Mouse (Mus musculus): ENCODE data around the gene Slc29a3. TPM values are rescaled to one million over a fixed set of nuclear protein-coding genes. Genes with fewer than 3 reads are reported as not detected.

The Slc29a3 gene
- polyA plus RNA-seq, 1 experiment from 2014 or later = 11.5 TPM

GRCm38 (mm10) chr10:60737169-60737728 is 15.3 kb downstream of the Slc29a3 start:
- peak overlapping the region; percentile 57 for H3K27ac ChIP-seq
- peaks cover 27% of the 10 kb centered on the region for H3K4me1 ChIP-seq
- 59% methylated on average over 11 of the region's 11 CpGs for WGBS
- no peak overlapping the region for H3K4me3 ChIP-seq
- no peak overlapping the region for H3K9ac ChIP-seq
- no peaks in the 10 kb centered on the region for H3K9me3 ChIP-seq (replicated peaks)
- peak; percentile 24; the same call in 1 of the 2 replicates for ATAC-seq (ENCODE audit: low FRiP score)
- H3K4me2 ChIP-seq (replicated peaks) = no peak overlapping the region
- no peaks in the 10 kb centered on the region for H3K27me3 ChIP-seq
- peaks cover 6% of the 10 kb centered on the region; the same call in 1 of the 2 replicates for H3K36me3 ChIP-seq

- no peak overlapping the region for H3K4me2 ChIP-seq (replicated peaks)
- H3K9me3 ChIP-seq (replicated peaks) = no peaks in the 10 kb centered on the region
- H3K27me3 ChIP-seq = no peaks in the 10 kb centered on the region
- H3K9ac ChIP-seq = no peak overlapping the region
- peaks cover 6% of the 10 kb centered on the region; the same call in 1 of the 2 replicates for H3K36me3 ChIP-seq
- no peak overlapping the region for H3K27ac ChIP-seq
- peaks cover 33% of the 10 kb centered on the region for H3K4me1 ChIP-seq
- ATAC-seq (ENCODE audit: low FRiP score) = no peak
- H3K4me3 ChIP-seq = no peak overlapping the region
- WGBS = 100% methylated on average over 1 of the region's 1 CpGs
These were observed 16.9 kb downstream of the Slc29a3 start for GRCm38 (mm10) chr10:60735737-60736136.

GRCm38 (mm10) chr10:60733471-60733870 is 19.1 kb downstream of the Slc29a3 start:
- no peaks in the 10 kb centered on the region for H3K9me3 ChIP-seq (replicated peaks)
- H3K27ac ChIP-seq = no peak overlapping the region
- no peak for ATAC-seq (ENCODE audit: low FRiP score)
- no peak overlapping the region for H3K4me2 ChIP-seq (replicated peaks)
- H3K4me1 ChIP-seq = peaks cover 33% of the 10 kb centered on the region
- WGBS = 79% methylated on average over 8 of the region's 8 CpGs
- no peaks in the 10 kb centered on the region for H3K27me3 ChIP-seq
- peaks cover 6% of the 10 kb centered on the region; the same call in 1 of the 2 replicates for H3K36me3 ChIP-seq
- H3K4me3 ChIP-seq = no peak overlapping the region
- no peak overlapping the region for H3K9ac ChIP-seq

- 38% methylated on average over 2 of the region's 2 CpGs for WGBS
- peak; percentile 47 for ATAC-seq (ENCODE audit: low FRiP score)
- Histone ChIP-seq H3K4me3 (no peak overlapping the region), H3K27me3 (no peaks in the 10 kb centered on the region), H3K4me2 (replicated peaks) (no peak overlapping the region), H3K27ac (peak overlapping the region; percentile 73), H3K9ac (no peak overlapping the region), H3K36me3 (peaks cover 6% of the 10 kb centered on the region; the same call in 1 of the 2 replicates), H3K9me3 (replicated peaks) (no peaks in the 10 kb centered on the region), H3K4me1 (peaks cover 37% of the 10 kb centered on the region)
These were observed 20.2 kb downstream of the Slc29a3 start for GRCm38 (mm10) chr10:60732397-60732861.

GRCm38 (mm10) chr10:60731742-60732141 is 20.9 kb downstream of the Slc29a3 start:
- 29% methylated on average over 5 of the region's 5 CpGs for WGBS
- Histone ChIP-seq H3K36me3 (peaks cover 5% of the 10 kb centered on the region; the same call in 1 of the 2 replicates), H3K27ac (peak overlapping the region; percentile 73), H3K4me2 (replicated peaks) (no peak overlapping the region), H3K27me3 (no peaks in the 10 kb centered on the region), H3K4me1 (peaks cover 32% of the 10 kb centered on the region), H3K4me3 (no peak overlapping the region), H3K9me3 (replicated peaks) (no peaks in the 10 kb centered on the region), H3K9ac (no peak overlapping the region)
- ATAC-seq (ENCODE audit: low FRiP score) = no peak

- Histone ChIP-seq H3K9me3 (replicated peaks) (no peaks in the 10 kb centered on the region), H3K27ac (peak overlapping the region; percentile 37; the same call in 1 of the 2 replicates), H3K4me3 (no peak overlapping the region), H3K27me3 (no peaks in the 10 kb centered on the region), H3K9ac (no peak overlapping the region), H3K4me1 (peaks cover 15% of the 10 kb centered on the region), H3K4me2 (replicated peaks) (no peak overlapping the region), H3K36me3 (peaks cover 6% of the 10 kb centered on the region; the same call in 1 of the 2 replicates)
- ATAC-seq (ENCODE audit: low FRiP score) = no peak
- WGBS = 41% methylated on average over 5 of the region's 5 CpGs
These were observed 25.3 kb downstream of the Slc29a3 start for GRCm38 (mm10) chr10:60727301-60727700.

GRCm38 (mm10) chr10:60726896-60727295 is 25.7 kb downstream of the Slc29a3 start:
- no peak for ATAC-seq (ENCODE audit: low FRiP score)
- H3K4me3 ChIP-seq = no peak overlapping the region
- no peaks in the 10 kb centered on the region for H3K27me3 ChIP-seq
- no peak overlapping the region for H3K4me2 ChIP-seq (replicated peaks)
- H3K9me3 ChIP-seq (replicated peaks) = no peaks in the 10 kb centered on the region
- H3K27ac ChIP-seq = no peak overlapping the region
- WGBS = 72% methylated on average over 3 of the region's 3 CpGs
- peaks cover 6% of the 10 kb centered on the region; the same call in 1 of the 2 replicates for H3K36me3 ChIP-seq
- peaks cover 11% of the 10 kb centered on the region for H3K4me1 ChIP-seq
- no peak overlapping the region for H3K9ac ChIP-seq

- Histone ChIP-seq H3K4me2 (replicated peaks) (no peak overlapping the region), H3K27me3 (no peaks in the 10 kb centered on the region), H3K4me3 (no peak overlapping the region), H3K4me1 (peaks cover 12% of the 10 kb centered on the region), H3K36me3 (peaks cover 6% of the 10 kb centered on the region; the same call in 1 of the 2 replicates), H3K9ac (no peak overlapping the region), H3K9me3 (replicated peaks) (no peaks in the 10 kb centered on the region), H3K27ac (no peak overlapping the region)
- 71% methylated on average over 6 of the region's 6 CpGs for WGBS
- no peak for ATAC-seq (ENCODE audit: low FRiP score)
These were observed 28.1 kb downstream of the Slc29a3 start for GRCm38 (mm10) chr10:60724496-60724895.

GRCm38 (mm10) chr10:60723345-60723744 is 29.2 kb downstream of the Slc29a3 start:
- H3K9me3 ChIP-seq (replicated peaks) = no peaks in the 10 kb centered on the region
- peaks cover 12% of the 10 kb centered on the region for H3K4me1 ChIP-seq
- ATAC-seq (ENCODE audit: low FRiP score) = no peak
- H3K9ac ChIP-seq = no peak overlapping the region
- H3K27ac ChIP-seq = no peak overlapping the region
- no peak overlapping the region for H3K4me3 ChIP-seq
- WGBS = 67% methylated on average over 1 of the region's 1 CpGs
- H3K27me3 ChIP-seq = no peaks in the 10 kb centered on the region
- peaks cover 13% of the 10 kb centered on the region; the same call in 1 of the 2 replicates for H3K36me3 ChIP-seq
- no peak overlapping the region for H3K4me2 ChIP-seq (replicated peaks)

GRCm38 (mm10) chr10:60721640-60722039 is 31.0 kb downstream of the Slc29a3 start:
- no peak for ATAC-seq (ENCODE audit: low FRiP score)
- Histone ChIP-seq H3K9ac (no peak overlapping the region), H3K9me3 (replicated peaks) (no peaks in the 10 kb centered on the region), H3K4me2 (replicated peaks) (no peak overlapping the region), H3K27me3 (no peaks in the 10 kb centered on the region), H3K4me3 (no peak overlapping the region), H3K4me1 (0 out of 2 replicates have a peak, but pooled peaks cover 4% of the 10 kb centered on the region), H3K27ac (no peak overlapping the region; the same call in 1 of the 2 replicates), H3K36me3 (peaks cover 13% of the 10 kb centered on the region; the same call in 1 of the 2 replicates)
- 40% methylated on average over 12 of the region's 12 CpGs for whole genome bisulfite sequencing

GRCm38 (mm10) chr10:60720461-60720860 is 32.1 kb downstream of the Slc29a3 start:
- no peaks in the 10 kb centered on the region for H3K9me3 ChIP-seq (replicated peaks)
- no peak overlapping the region for H3K4me3 ChIP-seq
- no peak overlapping the region for H3K27ac ChIP-seq
- no peak for ATAC-seq (ENCODE audit: low FRiP score)
- no peak overlapping the region for H3K4me2 ChIP-seq (replicated peaks)
- H3K9ac ChIP-seq = no peak overlapping the region
- 0 out of 2 replicates have a peak, but pooled peaks cover 4% of the 10 kb centered on the region for H3K4me1 ChIP-seq
- 79% methylated on average over 5 of the region's 5 CpGs for WGBS
- no peaks in the 10 kb centered on the region for H3K27me3 ChIP-seq
- peaks cover 22% of the 10 kb centered on the region for H3K36me3 ChIP-seq

GRCm38 (mm10) chr10:60718491-60718890 is 34.1 kb downstream of the Slc29a3 start:
- H3K27me3 ChIP-seq = no peaks in the 10 kb centered on the region
- 83% methylated on average over 2 of the region's 2 CpGs for WGBS
- 0 out of 2 replicates have a peak, but pooled peaks cover 4% of the 10 kb centered on the region for H3K4me1 ChIP-seq
- no peak overlapping the region for H3K27ac ChIP-seq
- H3K4me3 ChIP-seq = no peak overlapping the region
- H3K9ac ChIP-seq = no peak overlapping the region
- peaks cover 34% of the 10 kb centered on the region for H3K36me3 ChIP-seq
- H3K9me3 ChIP-seq (replicated peaks) = peaks cover 6% of the 10 kb centered on the region; the same call in 1 of the 2 replicates
- no peak overlapping the region for H3K4me2 ChIP-seq (replicated peaks)
- no peak for ATAC-seq (ENCODE audit: low FRiP score)

- Histone ChIP-seq H3K4me2 (replicated peaks) (no peak overlapping the region), H3K9me3 (replicated peaks) (peaks cover 6% of the 10 kb centered on the region; the same call in 1 of the 2 replicates), H3K27me3 (no peaks in the 10 kb centered on the region), H3K27ac (no peak overlapping the region), H3K4me3 (no peak overlapping the region), H3K4me1 (0 out of 2 replicates have a peak, but pooled peaks cover 4% of the 10 kb centered on the region), H3K36me3 (peaks cover 40% of the 10 kb centered on the region), H3K9ac (no peak overlapping the region)
- WGBS = 93% methylated on average over 3 of the region's 3 CpGs
- no peak for ATAC-seq (ENCODE audit: low FRiP score)
These were observed 36.1 kb downstream of the Slc29a3 start for GRCm38 (mm10) chr10:60716449-60716848.
